Mouse (Mus musculus) heart, adult 2 months (tissue): Measurements from ENCODE around the gene Eif3g. TPM values are rescaled to one million over a fixed set of nuclear protein-coding genes. Genes with fewer than 3 reads are reported as not detected.
A peak's percentile ranks its signal among the peaks of the same experiment; 100 is the strongest.

Experiments used
- DNase-seq, 2 experiments: peaks; one replicate each; pipeline ENCODE4 v3.0.0; 2021
- H3K27ac ChIP-seq: fragments of 200-600 bp; 2 replicates; pipeline ENCODE4 v1.8.1; 2022
- H3K27me3 ChIP-seq: fragments of 200-500 bp; 2 replicates; pipeline ENCODE4 v1.6.1; 2012; ENCODE audit warnings: mild to moderate bottlenecking, low read length, inconsistent platforms, mixed read lengths; ENCODE audit not compliant: control insufficient read depth, insufficient read depth
- H3K36me3 ChIP-seq: fragments of 200-500 bp; 2 replicates; pipeline ENCODE4 v1.6.1; 2012; ENCODE audit warnings: low read length, inconsistent platforms; ENCODE audit not compliant: control insufficient read depth, insufficient read depth
- H3K4me1 ChIP-seq: fragments of 200-500 bp; 2 replicates; pipeline ENCODE4 v1.6.1; 2011; ENCODE audit warnings: low read length; ENCODE audit not compliant: control insufficient read depth, insufficient read depth
- H3K4me3 ChIP-seq: fragments of 200-600 bp; 2 replicates; pipeline ENCODE4 v1.8.1; 2022
- H3K79me2 ChIP-seq: fragments of 200-500 bp; replicated peaks from 2 replicates; pipeline ENCODE4 v1.6.1; 2012; ENCODE audit warnings: mild to moderate bottlenecking, inconsistent platforms, low read length, moderate library complexity, mixed read lengths; ENCODE audit not compliant: control insufficient read depth, insufficient read depth
- H3K9ac ChIP-seq: fragments of 200-500 bp; 2 replicates; pipeline ENCODE4 v1.6.1; 2012; ENCODE audit warnings: low read depth, mild to moderate bottlenecking, control low read depth, inconsistent platforms, low read length, mixed read lengths
- CTCF ChIP-seq: fragments of 200-600 bp; IDR thresholded peaks from 2 replicates; pipeline ENCODE4 v1.8.1; 2022; ENCODE audit warnings: antibody characterized with exemption, mild to moderate bottlenecking, moderate library complexity
- EP300 ChIP-seq: fragments of 200-500 bp; IDR thresholded peaks from 2 replicates; pipeline ENCODE4 v1.6.1; 2011; ENCODE audit warnings: low read depth, low read length, control low read depth; ENCODE audit not compliant: insufficient read depth
- POLR2A ChIP-seq: fragments of 200-500 bp; IDR thresholded peaks from 2 replicates; pipeline ENCODE4 v1.6.1; 2011; ENCODE audit warnings: mild to moderate bottlenecking, low read depth, low read length, control low read depth; ENCODE audit not compliant: insufficient read depth
- WGBS: fragments of 180-500 bp; shearing (Covaris S2); methylation state at CpG from one replicate; pipeline ENCODE4 v1.1.7; 2018; 5-methylcytosine and 5-hydroxymethylcytosine counted together
- intact Hi-C: fragments of 180-260 bp; cut with DNase I; formaldehyde crosslinking; loops from one replicate; pipeline ENCODE4 v1.15.1; 2025
- polyA plus RNA-seq: library from polyadenylated mRNA; depleted of rRNA; stranded (reverse); fragments of >200 nt; gene quantifications from 2 replicates; pipeline ENCODE4 v1.2.3, GENCODE M21; 2012
- total RNA-seq, 2 experiments: library from RNA; stranded (reverse); gene quantifications; 2 replicates each; pipeline ENCODE4 v1.2.3; 2021

Gene Eif3g
- total and polyA plus RNA-seq, 3 experiments: 69.6 to 113 (median 101) TPM

DNA sequence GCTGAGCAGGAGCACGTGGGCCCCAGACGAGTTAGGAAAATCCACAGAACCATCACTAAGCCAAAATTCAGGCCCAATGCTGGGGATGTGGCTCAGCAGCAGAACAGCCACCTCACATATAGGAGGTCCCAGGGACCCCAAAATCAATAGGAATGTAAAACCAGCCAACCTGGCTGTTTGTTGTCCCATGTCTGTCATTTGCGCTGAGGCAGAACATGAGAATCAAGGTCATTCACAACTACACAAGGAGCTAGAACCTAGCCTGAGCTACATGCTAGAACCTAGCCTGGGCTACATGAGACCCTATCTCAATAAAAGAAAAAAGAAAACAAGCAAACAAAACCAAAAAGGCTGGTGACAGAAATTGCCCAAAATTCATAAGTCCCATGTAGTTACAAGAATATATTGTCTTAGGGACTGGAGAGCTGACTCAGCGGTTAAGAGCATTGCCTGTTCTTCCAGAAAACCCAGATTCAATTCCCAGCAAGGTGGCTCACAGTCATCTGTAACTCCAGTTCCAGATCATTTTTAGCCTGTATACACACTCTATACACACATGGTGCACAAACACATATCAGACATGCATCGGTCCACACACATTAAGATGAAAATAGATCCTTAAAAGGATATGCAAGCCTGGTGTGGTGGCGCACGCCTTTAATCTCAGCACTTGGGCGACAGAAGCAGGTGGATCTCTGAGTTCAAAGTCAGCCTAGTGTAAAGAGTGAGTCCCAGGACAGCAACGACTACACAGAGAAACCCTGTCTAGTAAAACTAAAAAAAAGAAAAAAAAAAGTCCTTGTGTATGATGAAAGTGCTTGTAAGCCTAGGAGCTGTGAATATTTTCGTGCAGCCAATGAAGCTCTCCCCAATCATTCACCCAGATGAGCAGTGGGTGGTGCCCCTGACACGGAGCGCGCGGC lies 21.0 kb downstream of the Eif3g start:
- Histone ChIP-seq H3K36me3 (no peaks in the 10 kb centered on the region), H3K4me3 (peak overlapping the region; percentile 48), H3K79me2 (no peaks in the 10 kb centered on the region), H3K9ac (peak overlapping the region; percentile 48), H3K27ac (peak overlapping the region; percentile 71), H3K27me3 (no peaks in the 10 kb centered on the region), H3K4me1 (peaks cover 1% of the 10 kb centered on the region; the same call in 1 of the 2 replicates)
- DNase-seq: no peak
- WGBS: 32% methylated on average over 14 of the region's 14 CpGs
- intact Hi-C loops: no loop called here
- peak; percentile 92 for TF ChIP-seq POLR2A
- no peak for TF ChIP-seq EP300

DNA sequence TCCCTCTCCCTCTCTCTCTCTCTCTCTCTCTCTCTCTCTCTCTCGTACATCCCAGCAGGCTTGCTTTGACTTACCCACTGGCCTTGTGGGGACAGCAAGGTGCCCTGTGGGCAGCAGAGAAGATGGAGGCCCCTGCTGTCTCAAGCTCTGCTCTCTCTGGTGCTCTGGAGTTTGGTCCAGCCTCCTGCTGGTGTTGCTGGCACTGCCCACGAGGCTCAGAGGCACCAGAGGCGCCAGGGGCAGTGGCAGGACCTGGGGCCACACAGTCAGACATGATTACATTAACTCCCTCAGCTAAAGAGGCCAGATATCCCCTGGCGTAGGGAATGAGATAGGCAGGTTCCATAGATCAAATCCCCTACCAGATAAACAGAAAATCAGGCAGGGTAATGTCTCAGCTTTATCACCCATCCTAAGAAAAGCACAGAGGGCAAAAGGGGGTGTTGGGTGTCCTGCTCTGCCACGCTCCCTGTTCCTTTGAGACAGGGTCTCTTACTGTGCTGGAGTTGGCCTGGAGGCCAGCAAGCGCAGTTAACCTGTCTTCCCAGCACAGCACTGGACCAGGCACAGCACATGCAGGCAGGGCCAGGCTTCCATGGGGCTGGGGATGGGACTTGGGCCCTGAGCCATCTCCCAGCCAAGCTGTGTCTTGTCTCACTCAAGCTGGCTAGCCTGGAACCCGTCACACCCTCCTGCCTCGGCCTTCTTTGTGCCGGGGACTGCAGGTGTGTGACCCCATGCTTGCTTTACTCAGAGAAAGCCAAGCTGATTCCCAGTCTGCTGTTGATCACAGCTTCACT lies 21.9 kb downstream of the Eif3g start:
- Histone ChIP-seq H3K27ac (no peak overlapping the region), H3K79me2 (no peaks in the 10 kb centered on the region), H3K27me3 (no peaks in the 10 kb centered on the region), H3K4me1 (peaks cover 1% of the 10 kb centered on the region; the same call in 1 of the 2 replicates), H3K36me3 (no peaks in the 10 kb centered on the region), H3K4me3 (no peak overlapping the region), H3K9ac (no peak overlapping the region)
- 72% methylated on average over 8 of the region's 9 CpGs for WGBS
- intact Hi-C loops: no loop called here
- DNase-seq: no peak
- TF ChIP-seq EP300 (no peak), CTCF (no peak), POLR2A (no peak)

DNA sequence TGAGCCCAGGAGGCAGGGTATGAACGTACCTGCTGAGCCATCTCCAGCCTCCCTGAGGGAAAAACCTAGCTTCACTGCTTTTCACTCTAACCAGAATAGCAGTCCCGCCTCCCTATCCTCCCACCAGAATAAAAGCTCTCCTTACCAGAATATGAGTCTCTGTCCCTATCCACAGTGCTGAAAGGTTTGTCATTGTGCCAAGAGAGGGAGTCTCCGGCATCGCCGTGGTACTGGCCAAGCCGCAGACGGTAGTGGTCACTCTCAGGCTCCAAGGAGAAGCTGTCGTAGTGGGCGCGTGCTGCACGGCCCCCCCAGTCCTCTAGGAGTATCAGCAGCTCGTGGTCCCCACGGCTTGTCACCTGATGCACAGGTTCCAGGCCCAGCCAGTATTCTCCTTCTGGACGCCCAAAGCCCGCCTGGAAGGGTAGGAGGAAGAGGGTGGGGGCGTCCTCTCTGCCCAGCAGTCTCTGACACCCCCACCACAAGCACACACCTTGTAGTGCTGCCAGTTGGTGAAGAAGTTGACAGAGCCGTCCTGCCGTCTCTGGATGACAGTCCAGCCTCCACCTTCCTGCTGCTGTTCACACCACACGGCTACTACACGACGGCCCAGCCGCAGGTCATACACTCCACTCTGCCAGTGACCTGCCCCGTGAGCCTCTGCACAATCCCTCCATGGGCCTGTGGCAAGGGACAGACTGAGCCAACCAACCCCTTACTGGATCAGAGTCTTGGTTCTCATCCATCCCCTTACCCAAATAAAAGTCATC lies 23.2 kb downstream of the Eif3g start:
- Histone ChIP-seq H3K79me2 (no peaks in the 10 kb centered on the region), H3K27me3 (no peaks in the 10 kb centered on the region), H3K4me3 (no peak overlapping the region), H3K9ac (no peak overlapping the region), H3K4me1 (peaks cover 1% of the 10 kb centered on the region; the same call in 1 of the 2 replicates), H3K36me3 (no peaks in the 10 kb centered on the region), H3K27ac (no peak overlapping the region)
- DNase-seq: no peak
- TF ChIP-seq CTCF (no peak), POLR2A (no peak), EP300 (no peak)
- 60% methylated on average over 23 of the region's 23 CpGs for WGBS
- intact Hi-C loops: no loop called here

DNA sequence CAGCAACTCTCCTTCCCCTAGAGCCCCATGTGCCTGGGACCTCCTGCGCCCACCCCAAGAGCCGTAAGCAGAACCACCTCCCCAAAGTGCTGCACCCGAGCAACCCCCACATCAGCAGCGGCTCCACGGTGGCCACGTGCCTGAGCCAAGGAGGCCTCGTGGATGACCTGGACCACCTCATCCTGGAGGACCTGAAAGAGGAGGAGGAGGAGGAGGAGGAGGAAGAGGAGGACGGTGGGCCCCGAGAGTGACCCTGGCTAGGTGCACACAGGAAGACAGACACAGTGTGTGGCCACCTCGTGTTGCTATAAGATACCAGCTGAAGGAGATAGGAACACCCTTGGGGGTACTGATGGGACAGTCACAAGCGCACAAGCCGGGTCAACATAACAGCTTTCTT lies 24.9 kb downstream of the Eif3g start:
- TF ChIP-seq POLR2A: no peak
- no peak for TF ChIP-seq EP300
- TF ChIP-seq CTCF: no peak
- no peak for DNase-seq
- 86% methylated on average over 12 of the region's 12 CpGs for whole genome bisulfite sequencing
- Histone ChIP-seq H3K36me3 (no peaks in the 10 kb centered on the region), H3K27me3 (no peaks in the 10 kb centered on the region), H3K4me1 (peaks cover 1% of the 10 kb centered on the region; the same call in 1 of the 2 replicates), H3K27ac (no peak overlapping the region), H3K79me2 (no peaks in the 10 kb centered on the region), H3K4me3 (no peak overlapping the region), H3K9ac (no peak overlapping the region)
- intact Hi-C loops: no loop called here

DNA sequence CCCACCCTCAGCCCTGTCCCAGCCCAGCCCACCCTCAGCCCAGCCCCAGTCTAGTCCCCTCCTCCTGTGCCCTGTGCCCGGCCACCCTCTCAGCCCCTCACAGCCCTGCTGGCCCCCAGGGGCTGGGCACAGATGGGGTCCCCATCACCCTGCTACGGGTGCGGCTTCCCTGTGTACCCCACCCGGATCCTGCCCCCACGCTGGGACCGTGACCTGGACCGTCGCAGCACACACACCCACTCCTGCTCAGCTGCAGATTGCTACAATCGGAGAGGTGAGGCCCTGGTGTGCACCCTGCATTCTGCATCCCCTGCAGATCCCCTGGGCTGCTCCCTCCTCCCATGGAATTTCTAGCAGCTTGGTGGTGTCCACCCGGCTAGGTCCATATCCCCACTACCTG lies 25.4 kb downstream of the Eif3g start:
- H3K36me3 ChIP-seq: no peaks in the 10 kb centered on the region
- no peaks in the 10 kb centered on the region for H3K27me3 ChIP-seq
- H3K79me2 ChIP-seq: no peaks in the 10 kb centered on the region
- H3K9ac ChIP-seq: no peak overlapping the region
- no peak for DNase-seq
- TF ChIP-seq CTCF (no peak), POLR2A (no peak), EP300 (no peak)
- peaks cover 1% of the 10 kb centered on the region; the same call in 1 of the 2 replicates for H3K4me1 ChIP-seq
- WGBS: 85% methylated on average over 10 of the region's 10 CpGs
- H3K27ac ChIP-seq: no peak overlapping the region
- no peak overlapping the region for H3K4me3 ChIP-seq
- intact Hi-C loops: no loop called here
